ENCODE assay signal across 10 mouse cellular contexts in genomic region chr2:130451086-130451726, GRCm38 (mm10). TPM values are rescaled to one million over a fixed set of nuclear protein-coding genes. Genes with fewer than 3 reads are reported as not detected.
DNase-seq lines count a peak whose midpoint lies in the region; ATAC-seq and TF ChIP-seq lines count a peak whose summit lies in the region.
"Had no signal": no experiment of that assay in that cellular context is flagged by ENCODE, and none has a peak within 500 bp of the region (broad histone marks: within the 10 kb centered on the region; RNA-seq: fewer than 3 reads in every experiment).

No protein-coding gene starts in this region.

- H3K79me2 ChIP-seq in MEL (ENCODE audit: control insufficient read depth, insufficient read depth, low read length, poor library complexity) = peaks cover 39% of the 10 kb centered on the region

- peaks cover 4% of the 10 kb centered on the region; the same call in 1 of the 2 replicates for H3K27me3 ChIP-seq in heart, embryonic 12.5 days (replicated peaks)
- no peaks in the 10 kb centered on the region for H3K27me3 ChIP-seq in MEL (ENCODE audit: control insufficient read depth in 1 of 2, insufficient read depth in 2 of 2, low read length in 2 of 2)
- peaks cover 26% of the 10 kb centered on the region for H3K27me3 ChIP-seq in hindbrain, embryonic 10.5 days (ENCODE audit: insufficient read depth, poor library complexity, severe bottlenecking)
- peaks cover 27% of the 10 kb centered on the region for H3K27me3 ChIP-seq in midbrain, embryonic 10.5 days (ENCODE audit: low read depth, poor library complexity, severe bottlenecking)
- H3K27me3 ChIP-seq: Patski had no signal

- TF ChIP-seq POLR2A in MEL (IDR thresholded peaks at IDR 0.05; ENCODE audit: control insufficient read depth in 1 of 2, insufficient read depth in 1 of 2, low read depth in 1 of 2, low read length in 2 of 2, poor library complexity in 1 of 2) = no peak

- no peak for TF ChIP-seq CTCF in MEL (IDR thresholded peaks at IDR 0.05 in 2 of 3, conservative IDR thresholded peaks at IDR 0.05 in 1 of 3; ENCODE audit: control insufficient read depth in 1 of 3, insufficient read depth in 1 of 3, low read depth in 2 of 3, low read length in 3 of 3, poor library complexity in 1 of 3, severe bottlenecking in 1 of 3)

- intact Hi-C loops in heart, postnatal 10 days (cut with DNase I) = loop anchor here (2.0 to 5.0 kb wide), 2 partner anchors 26 to 41 kb away; no protein-coding TSS in a partner anchor

- H3K4me2 ChIP-seq in heart, embryonic 12.5 days = peak overlapping the region; percentile 89

- no peak for DNase-seq in heart, postnatal 10 days
- no peak for DNase-seq in MEL (ENCODE audit: low read depth, low spot score)
- no peak for DNase-seq in hindbrain, embryonic 10.5 days (ENCODE audit: low spot score)
- no peak for DNase-seq in midbrain, embryonic 10.5 days (ENCODE audit: low spot score)
- DNase-seq in ovary, postnatal 14 days (ENCODE audit: low spot score) = no peak
- DNase-seq in right cerebral cortex, adult 18-20 months = no peak

- peak overlapping the region; percentile 99 for H3K4me3 ChIP-seq in heart, embryonic 12.5 days
- H3K4me3 ChIP-seq in MEL (ENCODE audit: control insufficient read depth in 1 of 2, insufficient read depth in 1 of 2, low read depth in 2 of 2, low read length in 2 of 2) = peak overlapping the region; percentile 87 to 97
- peak overlapping the region; percentile 94 for H3K4me3 ChIP-seq in hindbrain, embryonic 10.5 days
- peak overlapping the region; percentile 96 for H3K4me3 ChIP-seq in midbrain, embryonic 10.5 days

- no peak for TF ChIP-seq EP300 in MEL (IDR thresholded peaks at IDR 0.05; ENCODE audit: low read depth in 1 of 2, low read length in 2 of 2)

- H3K9ac ChIP-seq in heart, embryonic 12.5 days = peak overlapping the region; percentile 95
- H3K9ac ChIP-seq in MEL (ENCODE audit: control insufficient read depth, low read depth, low read length, poor library complexity, severe bottlenecking) = peak overlapping the region; percentile 93

- TF ChIP-seq RAD21 in MEL (IDR thresholded peaks at IDR 0.05; ENCODE audit: low read depth, low read length) = no peak

- no peaks in the 10 kb centered on the region for H3K9me3 ChIP-seq in heart, embryonic 12.5 days (replicated peaks)
- no peaks in the 10 kb centered on the region for H3K9me3 ChIP-seq in MEL (replicated peaks; ENCODE audit: insufficient read depth, low read length)
- no peaks in the 10 kb centered on the region for H3K9me3 ChIP-seq in hindbrain, embryonic 10.5 days
- no peaks in the 10 kb centered on the region for H3K9me3 ChIP-seq in midbrain, embryonic 10.5 days (replicated peaks)

- WGBS in heart, embryonic 12.5 days = 56% methylated on average over 14 of the region's 14 CpGs
- WGBS in hindbrain, embryonic 10.5 days = 74% methylated on average over 14 of the region's 14 CpGs
- WGBS in midbrain, embryonic 10.5 days = 74% methylated on average over 14 of the region's 14 CpGs

- no peaks in the 10 kb centered on the region for H3K36me3 ChIP-seq in heart, embryonic 12.5 days
- peaks cover 0 to 40% of the 10 kb centered on the region in 2 experiments; a peak in 2 of 4 replicates for H3K36me3 ChIP-seq in MEL (ENCODE audit: control insufficient read depth in 1 of 2, insufficient read depth in 2 of 2, low read length in 2 of 2)
- H3K36me3 ChIP-seq in hindbrain, embryonic 10.5 days = 0 out of 2 replicates have a peak, but pooled peaks cover 3% of the 10 kb centered on the region
- no peaks in the 10 kb centered on the region for H3K36me3 ChIP-seq in midbrain, embryonic 10.5 days

- peaks cover 39% of the 10 kb centered on the region for H3K4me1 ChIP-seq in heart, embryonic 12.5 days (replicated peaks)
- peaks cover 19 to 32% of the 10 kb centered on the region in 2 experiments for H3K4me1 ChIP-seq in MEL (ENCODE audit: control insufficient read depth in 1 of 2, insufficient read depth in 2 of 2, low read length in 2 of 2)
- H3K4me1 ChIP-seq in hindbrain, embryonic 10.5 days (replicated peaks) = peaks cover 41% of the 10 kb centered on the region
- H3K4me1 ChIP-seq in midbrain, embryonic 10.5 days = peaks cover 41% of the 10 kb centered on the region

- no peak for ATAC-seq in heart, embryonic 12.5 days (ENCODE audit: insufficient number of reproducible peaks, low FRiP score)
- ATAC-seq in erythroid progenitor cell, adult 5-6 weeks (replicated peaks; ENCODE audit: low FRiP score, poor library complexity, severe bottlenecking) = no peak

- H3K27ac ChIP-seq in heart, embryonic 12.5 days (ENCODE audit: poor library complexity, severe bottlenecking) = peak overlapping the region; percentile 87; the same call in 1 of the 2 replicates
- H3K27ac ChIP-seq in MEL (ENCODE audit: control insufficient read depth, low read depth, low read length) = no peak overlapping the region
- peak overlapping the region; percentile 94; the same call in 1 of the 2 replicates for H3K27ac ChIP-seq in hindbrain, embryonic 10.5 days
- no peak overlapping the region; the same call in 1 of the 2 replicates for H3K27ac ChIP-seq in midbrain, embryonic 10.5 days (replicated peaks)

TF ChIP-seq in MEL, 35 proteins besides CTCF, POLR2A, EP300 and RAD21 (continues in another document):
- TF ChIP-seq UBTF (IDR thresholded peaks at IDR 0.05; ENCODE audit: borderline replicate concordance, insufficient read depth, low read depth, low read length) (no peak), POLR2AphosphoS5 (IDR thresholded peaks at IDR 0.05; ENCODE audit: borderline replicate concordance, low read depth, low read length) (no peak), MYB (IDR thresholded peaks at IDR 0.05; ENCODE audit: low read depth, low read length) (no peak)

RNA-seq across cellular contexts. Expression of gene Ptpra, which starts 1.1 kb away (rescaled TPM):
- 86.1 and 86.3 TPM in 2 replicates for polyA plus RNA-seq in heart, embryonic 12.5 days (2016; fragmentation: Nextera tagmentation; extraction: Ambion mirVana)
- 10 to 100 TPM; 76.0 to 76.1 TPM for total RNA-seq in heart, postnatal 10 days (2021)
- total RNA-seq in MEL (2012; rRNA removed) = 28.1 and 33.0 TPM in 2 replicates
- polyA plus RNA-seq in MEL (2012; ENCODE audit: insufficient read depth in 1 of 2, insufficient read length in 2 of 2, low read depth in 1 of 2, low replicate concordance in 2 of 2, missing spikeins in 1 of 2) = 10 to 100 TPM in 1 of 2 experiments, not detected in 1; 68.3 TPM
- 86.7 TPM in 2 replicates for polyA plus RNA-seq in hindbrain, embryonic 10.5 days (2016; fragmentation: Nextera tagmentation; extraction: Ambion mirVana)
- polyA plus RNA-seq in midbrain, embryonic 10.5 days (2016; fragmentation: Nextera tagmentation; extraction: Ambion mirVana) = 88.2 and 91.8 TPM in 2 replicates
- 81.4 and 84.7 TPM in 2 replicates for total RNA-seq in erythroid progenitor cell, adult 5-6 weeks (2015; ENCODE audit: low replicate concordance)
- total RNA-seq in erythroid progenitor cell, adult 5-6 weeks (2017; ENCODE audit: low replicate concordance) = 153 and 160 TPM in 2 replicates

RNA-seq across cellular contexts. Expression of gene Pced1a, which starts 26.7 kb away (rescaled TPM):
- polyA plus RNA-seq in heart, embryonic 12.5 days (2016; fragmentation: Nextera tagmentation; extraction: Ambion mirVana) = 7.5 and 9.0 TPM in 2 replicates
- total RNA-seq in heart, postnatal 10 days (2021) = 1 to 10 TPM; 5.0 to 6.2 TPM
- 5.1 and 6.5 TPM in 2 replicates for total RNA-seq in MEL (2012; rRNA removed)
- 10 to 100 TPM in 1 of 2 experiments, not detected in 1; 13.7 TPM for polyA plus RNA-seq in MEL (2012; ENCODE audit: insufficient read depth in 1 of 2, insufficient read length in 2 of 2, low read depth in 1 of 2, low replicate concordance in 2 of 2, missing spikeins in 1 of 2)
- 11.3 and 13.1 TPM in 2 replicates for polyA plus RNA-seq in hindbrain, embryonic 10.5 days (2016; fragmentation: Nextera tagmentation; extraction: Ambion mirVana)
- polyA plus RNA-seq in midbrain, embryonic 10.5 days (2016; fragmentation: Nextera tagmentation; extraction: Ambion mirVana) = 13.9 and 14.4 TPM in 2 replicates
- total RNA-seq in erythroid progenitor cell, adult 5-6 weeks (2015; ENCODE audit: low replicate concordance) = 0.72 TPM in 1 of 2 replicates, not detected in the other
- total RNA-seq in erythroid progenitor cell, adult 5-6 weeks (2017; ENCODE audit: low replicate concordance) = 1.2 and 1.9 TPM in 2 replicates

RNA-seq across cellular contexts. Expression of gene Vps16, which starts 27.1 kb away (rescaled TPM):
- 63.5 and 63.9 TPM in 2 replicates for polyA plus RNA-seq in heart, embryonic 12.5 days (2016; fragmentation: Nextera tagmentation; extraction: Ambion mirVana)
- 10 to 100 TPM; 30.9 to 32.6 TPM for total RNA-seq in heart, postnatal 10 days (2021)
- 86.2 and 90.0 TPM in 2 replicates for total RNA-seq in MEL (2012; rRNA removed)
- polyA plus RNA-seq in MEL (2012; ENCODE audit: insufficient read depth in 1 of 2, insufficient read length in 2 of 2, low read depth in 1 of 2, low replicate concordance in 2 of 2, missing spikeins in 1 of 2) = 100 to 1,000 TPM in 1 of 2 experiments, not detected in 1; 114 TPM
- 120 TPM in 2 replicates for polyA plus RNA-seq in hindbrain, embryonic 10.5 days (2016; fragmentation: Nextera tagmentation; extraction: Ambion mirVana)
- 117 and 126 TPM in 2 replicates for polyA plus RNA-seq in midbrain, embryonic 10.5 days (2016; fragmentation: Nextera tagmentation; extraction: Ambion mirVana)
- 74.6 and 122 TPM in 2 replicates for total RNA-seq in erythroid progenitor cell, adult 5-6 weeks (2015; ENCODE audit: low replicate concordance)
- 62.8 and 75.8 TPM in 2 replicates for total RNA-seq in erythroid progenitor cell, adult 5-6 weeks (2017; ENCODE audit: low replicate concordance)

RNA-seq across cellular contexts. Expression of gene Tmem239, which starts 44.9 kb away (rescaled TPM):
- not detected in 2 replicates for polyA plus RNA-seq in heart, embryonic 12.5 days (2016; fragmentation: Nextera tagmentation; extraction: Ambion mirVana)
- total RNA-seq in heart, postnatal 10 days (2021) = not detected
- not detected in 2 replicates for total RNA-seq in MEL (2012; rRNA removed)
- polyA plus RNA-seq in MEL (2012; ENCODE audit: insufficient read depth in 1 of 2, insufficient read length in 2 of 2, low read depth in 1 of 2, low replicate concordance in 2 of 2, missing spikeins in 1 of 2) = under 1 TPM in 1 of 2 experiments, not detected in 1; 0.11 TPM
- not detected in 2 replicates for polyA plus RNA-seq in hindbrain, embryonic 10.5 days (2016; fragmentation: Nextera tagmentation; extraction: Ambion mirVana)
- 0.12 TPM in 1 of 2 replicates, not detected in the other for polyA plus RNA-seq in midbrain, embryonic 10.5 days (2016; fragmentation: Nextera tagmentation; extraction: Ambion mirVana)
- total RNA-seq in erythroid progenitor cell, adult 5-6 weeks (2015; ENCODE audit: low replicate concordance) = not detected in 2 replicates
- total RNA-seq in erythroid progenitor cell, adult 5-6 weeks (2017; ENCODE audit: low replicate concordance) = not detected in 2 replicates
- polyA plus RNA-seq: Patski; small intestine, adult 2 months had no signal

RNA-seq across cellular contexts. Expression of gene 1700020A23Rik, which starts 46.1 kb away (rescaled TPM):
- polyA plus RNA-seq in heart, embryonic 12.5 days (2016; fragmentation: Nextera tagmentation; extraction: Ambion mirVana) = not detected in 2 replicates
- total RNA-seq in heart, postnatal 10 days (2021) = not detected
- not detected in 2 replicates for total RNA-seq in MEL (2012; rRNA removed)
- not detected for polyA plus RNA-seq in MEL (2012; ENCODE audit: insufficient read depth in 1 of 2, insufficient read length in 2 of 2, low read depth in 1 of 2, low replicate concordance in 2 of 2, missing spikeins in 1 of 2)
- 0.25 TPM in 1 of 2 replicates, not detected in the other for polyA plus RNA-seq in hindbrain, embryonic 10.5 days (2016; fragmentation: Nextera tagmentation; extraction: Ambion mirVana)
- polyA plus RNA-seq in midbrain, embryonic 10.5 days (2016; fragmentation: Nextera tagmentation; extraction: Ambion mirVana) = 0.40 TPM in 1 of 2 replicates, not detected in the other
- not detected in 2 replicates for total RNA-seq in erythroid progenitor cell, adult 5-6 weeks (2015; ENCODE audit: low replicate concordance)
- total RNA-seq in erythroid progenitor cell, adult 5-6 weeks (2017; ENCODE audit: low replicate concordance) = not detected in 2 replicates
- polyA plus RNA-seq: Patski; small intestine, adult 2 months had no signal

Comparison
In these comparisons a context has a peak if more than half of its experiments do, and no peak if none do; other contexts are left out.
1. H3K27ac ChIP-seq: peak in heart, embryonic 12.5 days (single experiment) and hindbrain, embryonic 10.5 days (single experiment); none in MEL (single experiment) and midbrain, embryonic 10.5 days (single experiment).
2. Peak in every context shown above with its lines, with median percentiles within 50 percentile points of each other: H3K4me3 ChIP-seq.